In the genomic region with DNA sequence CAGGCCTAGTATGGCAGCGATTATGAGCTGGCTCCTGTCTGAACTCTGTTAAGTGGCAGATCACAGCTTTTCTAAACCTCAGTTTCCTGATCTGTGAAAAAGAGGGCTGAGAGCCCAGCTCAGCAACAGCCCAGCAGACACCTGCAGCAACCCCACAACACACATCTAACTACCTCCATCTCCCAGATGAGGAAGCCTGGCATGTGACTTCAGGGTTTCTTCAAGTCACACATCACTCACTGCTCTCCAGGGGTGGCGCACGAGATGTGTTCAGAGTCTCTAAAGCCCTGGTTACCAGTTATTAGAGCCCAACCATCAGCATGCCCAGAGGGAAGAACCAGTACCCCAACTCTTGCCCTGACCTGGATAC, we compare ENCODE assay signal across 9 mouse cellular contexts. TPM values are rescaled to one million over a fixed set of nuclear protein-coding genes. Genes with fewer than 3 reads are reported as not detected.
DNase-seq lines count a peak whose midpoint lies in the region; ATAC-seq and TF ChIP-seq lines count a peak whose summit lies in the region.
"Had no signal": no experiment of that assay in that cellular context is flagged by ENCODE, and none has a peak within 500 bp of the region (broad histone marks: within the 10 kb centered on the region; RNA-seq: fewer than 3 reads in every experiment).

No protein-coding gene starts in this region.

- no peaks in the 10 kb centered on the region for H3K79me2 ChIP-seq in liver, adult 2 months (ENCODE audit: control insufficient read depth, insufficient read depth, low read length)

- no peaks in the 10 kb centered on the region for H3K9me3 ChIP-seq in liver, postnatal 0 days (ENCODE audit: low read length)
- H3K9me3 ChIP-seq in forebrain, embryonic 11.5 days (ENCODE audit: control insufficient read depth, low read length): no peaks in the 10 kb centered on the region
- no peaks in the 10 kb centered on the region for H3K9me3 ChIP-seq in limb, embryonic 10.5 days (replicated peaks)
- no peaks in the 10 kb centered on the region for H3K9me3 ChIP-seq in stomach, postnatal 0 days (ENCODE audit: control insufficient read depth, low read length)

- no peak overlapping the region for H3K4me2 ChIP-seq in liver, postnatal 0 days (ENCODE audit: low read depth, low read length)
- H3K4me2 ChIP-seq in forebrain, embryonic 11.5 days (ENCODE audit: low read depth, low read length, severe bottlenecking): peak overlapping the region; percentile 86
- H3K4me2 ChIP-seq in stomach, postnatal 0 days (replicated peaks; ENCODE audit: low read depth): peak overlapping the region; percentile 62

- no peak for TF ChIP-seq POLR2A in liver, adult 2 months (IDR thresholded peaks at IDR 0.05; ENCODE audit: extremely low read depth, insufficient read depth, low read length)

- 0 out of 2 replicates have a peak, but pooled peaks cover 5% of the 10 kb centered on the region for H3K4me1 ChIP-seq in liver, adult 2 months (ENCODE audit: control insufficient read depth, insufficient read depth, low read length)
- peaks cover 10% of the 10 kb centered on the region for H3K4me1 ChIP-seq in liver, postnatal 0 days (ENCODE audit: insufficient read depth)
- H3K4me1 ChIP-seq in forebrain, embryonic 11.5 days (replicated peaks; ENCODE audit: control insufficient read depth, insufficient read depth, low read length): peaks cover 16% of the 10 kb centered on the region
- H3K4me1 ChIP-seq in limb, embryonic 10.5 days: peaks cover 67% of the 10 kb centered on the region
- H3K4me1 ChIP-seq in stomach, postnatal 0 days (replicated peaks; ENCODE audit: control insufficient read depth, insufficient read depth): 0 out of 2 replicates have a peak, but pooled peaks cover 3% of the 10 kb centered on the region

- WGBS in liver, adult 2 months: 75% methylated on average over 3 of the region's 3 CpGs
- WGBS in liver, postnatal 0 days (ENCODE audit: insufficient replicate concordance): 57% methylated on average over 3 of the region's 3 CpGs
- 52% methylated on average over 3 of the region's 3 CpGs for WGBS in forebrain, embryonic 11.5 days
- WGBS in limb, embryonic 10.5 days: 71% methylated on average over 3 of the region's 3 CpGs
- WGBS in stomach, postnatal 0 days: 47% methylated on average over 3 of the region's 3 CpGs

- H3K27ac ChIP-seq in liver, adult 2 months (replicated peaks; ENCODE audit: insufficient read depth, low read depth, low read length): peak overlapping the region; percentile 12; the same call in 1 of the 2 replicates
- H3K27ac ChIP-seq in liver, postnatal 0 days (ENCODE audit: low read depth): no peak overlapping the region
- no peak overlapping the region for H3K27ac ChIP-seq in forebrain, embryonic 11.5 days (ENCODE audit: low read depth, low read length)
- no peak overlapping the region for H3K27ac ChIP-seq in limb, embryonic 10.5 days
- no peak overlapping the region; the same call in 1 of the 2 replicates for H3K27ac ChIP-seq in stomach, postnatal 0 days (replicated peaks)

- no peaks in the 10 kb centered on the region for H3K27me3 ChIP-seq in liver, adult 2 months (ENCODE audit: control insufficient read depth, insufficient read depth, low read length)
- H3K27me3 ChIP-seq in liver, postnatal 0 days (ENCODE audit: insufficient read depth, low read length): no peaks in the 10 kb centered on the region
- H3K27me3 ChIP-seq in forebrain, embryonic 11.5 days (ENCODE audit: control insufficient read depth, insufficient read depth, low read length): no peaks in the 10 kb centered on the region
- H3K27me3 ChIP-seq in limb, embryonic 10.5 days (ENCODE audit: low read depth, poor library complexity, severe bottlenecking): no peaks in the 10 kb centered on the region
- H3K27me3 ChIP-seq in stomach, postnatal 0 days (ENCODE audit: control insufficient read depth, insufficient read depth, low read length): no peaks in the 10 kb centered on the region

- H3K9ac ChIP-seq in liver, adult 2 months (ENCODE audit: low read depth, low read length): peak overlapping the region; percentile 25; the same call in 1 of the 2 replicates
- H3K9ac ChIP-seq in liver, postnatal 0 days (replicated peaks): no peak overlapping the region
- peak overlapping the region; percentile 84 for H3K9ac ChIP-seq in forebrain, embryonic 11.5 days (ENCODE audit: low read length)
- peak overlapping the region; percentile 67; the same call in 1 of the 2 replicates for H3K9ac ChIP-seq in stomach, postnatal 0 days (ENCODE audit: low read length)

- TF ChIP-seq CTCF in liver, adult 2 months (IDR thresholded peaks at IDR 0.05; ENCODE audit: low read depth, low read length): no peak
- TF ChIP-seq CTCF in liver, postnatal 0 days (IDR thresholded peaks at IDR 0.05; ENCODE audit: low read depth): no peak
- no peak for TF ChIP-seq CTCF in stomach, postnatal 0 days (IDR thresholded peaks at IDR 0.05; ENCODE audit: low read depth)

- 0 out of 2 replicates have a peak overlapping the region, but pooled peaks have one; percentile 10 for H3K4me3 ChIP-seq in liver, adult 2 months (ENCODE audit: insufficient read depth, low read depth, low read length)
- no peak overlapping the region for H3K4me3 ChIP-seq in liver, postnatal 0 days (ENCODE audit: low read depth, low read length)
- H3K4me3 ChIP-seq in forebrain, embryonic 11.5 days (ENCODE audit: low read depth, low read length): peak overlapping the region; percentile 56
- peak overlapping the region; percentile 82 for H3K4me3 ChIP-seq in limb, embryonic 10.5 days
- H3K4me3 ChIP-seq in stomach, postnatal 0 days (ENCODE audit: low read depth, low read length): 0 out of 2 replicates have a peak overlapping the region, but pooled peaks have one; percentile 50

- TF ChIP-seq EP300 in liver, postnatal 0 days (IDR thresholded peaks at IDR 0.05; ENCODE audit: low read depth): no peak
- TF ChIP-seq EP300 in stomach, postnatal 0 days (optimal IDR thresholded peaks at IDR 0.05): no peak

- DNase-seq in liver, adult 2 months (ENCODE audit: extremely low read depth, low read depth, low spot score): no peak
- DNase-seq in liver, postnatal 0 days: no peak
- DNase-seq in forebrain, embryonic 11.5 days (ENCODE audit: low spot score): no peak
- no peak for DNase-seq in limb, embryonic 10.5 days (ENCODE audit: low spot score)
- no peak for DNase-seq in stomach, postnatal 0 days (ENCODE audit: low spot score)
- DNase-seq in cerebellum, postnatal 36 days: no peak
- DNase-seq in left cerebral cortex, adult 11 months (ENCODE audit: low spot score): no peak
- no peak for DNase-seq in right cerebral cortex, postnatal 25 days
- DNase-seq: cerebellum, postnatal 25 days had no signal

- H3K36me3 ChIP-seq in liver, adult 2 months (ENCODE audit: control insufficient read depth, insufficient read depth, low read length): no peaks in the 10 kb centered on the region
- H3K36me3 ChIP-seq in liver, postnatal 0 days (replicated peaks; ENCODE audit: insufficient read depth, low read length): no peaks in the 10 kb centered on the region
- no peaks in the 10 kb centered on the region for H3K36me3 ChIP-seq in forebrain, embryonic 11.5 days (ENCODE audit: control insufficient read depth, insufficient read depth, low read length)
- peaks cover 36% of the 10 kb centered on the region for H3K36me3 ChIP-seq in limb, embryonic 10.5 days
- 0 out of 2 replicates have a peak, but pooled peaks cover 3% of the 10 kb centered on the region for H3K36me3 ChIP-seq in stomach, postnatal 0 days (ENCODE audit: control insufficient read depth, insufficient read depth, low read length)

- no peak for ATAC-seq in liver, postnatal 0 days
- no peak for ATAC-seq in forebrain, embryonic 11.5 days (replicated peaks; ENCODE audit: low FRiP score)
- no peak for ATAC-seq in stomach, postnatal 0 days (ENCODE audit: low FRiP score, low TSS enrichment)

RNA-seq across cellular contexts. Expression of gene Angptl2, which starts 1.5 kb away (rescaled TPM):
- 11.3 and 15.4 TPM in 2 replicates for total RNA-seq in liver, adult 2 months (2014; rRNA removed)
- polyA plus RNA-seq in liver, adult 2 months (2012; rRNA removed): 16.4 and 17.0 TPM in 2 replicates
- polyA plus RNA-seq in liver, postnatal 0 days (2015; fragmentation: Nextera tagmentation; extraction: Ambion mirVana): 3.8 and 4.4 TPM in 2 replicates
- 24.4 and 25.2 TPM in 2 replicates for polyA plus RNA-seq in forebrain, embryonic 11.5 days (2014; fragmentation: Nextera tagmentation; extraction: Ambion mirVana)
- 40.1 and 51.8 TPM in 2 replicates for polyA plus RNA-seq in limb, embryonic 10.5 days (2016; fragmentation: Nextera tagmentation; extraction: Ambion mirVana)
- polyA plus RNA-seq in stomach, postnatal 0 days (2015; fragmentation: Nextera tagmentation; extraction: Ambion mirVana): 35.3 and 37.3 TPM in 2 replicates
